Mouse (Mus musculus) midbrain, postnatal 0 days (tissue): ENCODE results near the gene Yaf2. TPM values are rescaled to one million over a fixed set of nuclear protein-coding genes. Genes with fewer than 3 reads are reported as not detected.
"Not testable (repeated sequence)": the region's sequence is repeated elsewhere in the genome, so short reads cannot be mapped to it uniquely, and the experiment has no call there.

Source experiments
- ATAC-seq: fragments of 200-750 bp; cut with Nextera tagmentation; 2 replicates; pipeline ENCODE4 v1.8.0; 2017; ENCODE audit warnings: moderate number of reproducible peaks, mild to moderate bottlenecking, moderate TSS enrichment, moderate library complexity; ENCODE audit not compliant: low FRiP score
- DNase-seq: peaks from one replicate; pipeline ENCODE4 v3.0.0-alpha.2; 2015; ENCODE audit warnings: low spot score
- H3K27ac ChIP-seq: fragments of 300-500 bp; sonication (generic); 2 replicates; pipeline ENCODE4 v1.5.1; 2014; ENCODE audit warnings: low read depth, mild to moderate bottlenecking, low read length, mixed read lengths
- H3K27me3 ChIP-seq: fragments of 300-500 bp; sonication (generic); 2 replicates; pipeline ENCODE4 v1.6.1; 2014; ENCODE audit warnings: low read length, control low read depth, mixed read lengths; ENCODE audit not compliant: insufficient read depth
- H3K36me3 ChIP-seq: fragments of 300-500 bp; sonication (generic); 2 replicates; pipeline ENCODE4 v1.6.1; 2014; ENCODE audit warnings: low read length, control low read depth, mixed read lengths; ENCODE audit not compliant: insufficient read depth
- H3K4me1 ChIP-seq: fragments of 300-500 bp; sonication (generic); 2 replicates; pipeline ENCODE4 v1.6.1; 2014; ENCODE audit warnings: mild to moderate bottlenecking, control low read depth, antibody characterized with exemption, low read length, mixed read lengths; ENCODE audit not compliant: insufficient read depth
- H3K4me2 ChIP-seq: fragments of 300-500 bp; sonication (generic); 2 replicates; pipeline ENCODE4 v1.6.1; 2014; ENCODE audit warnings: low read depth, mild to moderate bottlenecking, low read length, mixed read lengths; ENCODE audit not compliant: poor library complexity, severe bottlenecking
- H3K4me3 ChIP-seq: fragments of 300-500 bp; sonication (generic); 2 replicates; pipeline ENCODE4 v1.5.1; 2014; ENCODE audit warnings: low read depth, mild to moderate bottlenecking, low read length, moderate library complexity
- H3K9ac ChIP-seq: fragments of 300-500 bp; sonication (generic); replicated peaks from 2 replicates; pipeline ENCODE4 v1.6.1; 2014; ENCODE audit warnings: mild to moderate bottlenecking, low read length, moderate library complexity, mixed read lengths; ENCODE audit not compliant: poor library complexity, severe bottlenecking
- H3K9me3 ChIP-seq: fragments of 300-500 bp; sonication (generic); 2 replicates; pipeline ENCODE4 v1.6.1; 2016; ENCODE audit warnings: low read length, control low read depth
- CTCF ChIP-seq: IDR thresholded peaks from 2 replicates; pipeline ENCODE4 v1.5.1; 2016; ENCODE audit warnings: antibody characterized with exemption, mild to moderate bottlenecking
- WGBS: fragments of 180-500 bp; shearing (Covaris S2); extraction: QIAGEN DNeasy Blood & Tissue Kit; methylation state at CpG from one replicate; pipeline ENCODE4 v1.1.7; 2014; 5-methylcytosine and 5-hydroxymethylcytosine counted together
- polyA plus RNA-seq: library from polyadenylated mRNA; unstranded; fragments of >200 nt; fragmentation: Nextera tagmentation; extraction: Ambion mirVana; gene quantifications from 2 replicates; pipeline ENCODE4 v1.2.1, GENCODE M21; 2015
- total RNA-seq: library from RNA; depleted of rRNA; stranded (reverse); fragments of >200 nt; gene quantifications from 2 replicates; pipeline ENCODE4 v1.2.3, GENCODE M21; 2014

Yaf2 gene
- total and polyA plus RNA-seq, 2 experiments from 2014 or later, result 90.5 to 155 TPM

- H3K9me3 ChIP-seq, result no peaks in the 10 kb centered on the region
- peak overlapping the region; percentile 88 for H3K27ac ChIP-seq
- TF ChIP-seq CTCF, result peak; percentile 11; the same call in 1 of the 2 replicates
- under 1% methylated on average over 21 of the region's 110 CpGs for WGBS
- H3K27me3 ChIP-seq, result no peaks in the 10 kb centered on the region
- peak overlapping the region; percentile 92 for H3K4me3 ChIP-seq
- peak overlapping the region; percentile 92 for H3K9ac ChIP-seq
- no peaks in the 10 kb centered on the region; the same call in none of the 2 replicates for H3K36me3 ChIP-seq
- peak; percentile 56 for DNase-seq
- ATAC-seq, result peak; percentile 62
- no peaks in the 10 kb centered on the region for H3K4me1 ChIP-seq
- peak overlapping the region; percentile 83 for H3K4me2 ChIP-seq
Measured at GRCm38 (mm10) chr15:93335821-93336657, 696 bp downstream of the Yaf2 start.

GRCm38 (mm10) chr15:93331256-93331655 is 5.5 kb downstream of the Yaf2 start:
- no peak overlapping the region for H3K9ac ChIP-seq
- no peaks in the 10 kb centered on the region for H3K4me1 ChIP-seq
- H3K27me3 ChIP-seq, result no peaks in the 10 kb centered on the region
- no peak overlapping the region for H3K4me2 ChIP-seq
- H3K36me3 ChIP-seq, result peaks cover 3% of the 10 kb centered on the region
- DNase-seq (no peak), ATAC-seq (no peak)
- no peaks in the 10 kb centered on the region for H3K9me3 ChIP-seq
- H3K27ac ChIP-seq, result no peak overlapping the region
- H3K4me3 ChIP-seq, result no peak overlapping the region
- 93% methylated on average over 11 of the region's 11 CpGs for WGBS
- TF ChIP-seq CTCF, result no peak

- no peak for ATAC-seq
- Histone ChIP-seq H3K4me2 (no peak overlapping the region), H3K27me3 (no peaks in the 10 kb centered on the region), H3K9me3 (no peaks in the 10 kb centered on the region), H3K27ac (no peak overlapping the region), H3K9ac (no peak overlapping the region), H3K4me3 (no peak overlapping the region), H3K36me3 (peaks cover 3% of the 10 kb centered on the region; the same call in 1 of the 2 replicates), H3K4me1 (no peaks in the 10 kb centered on the region)
- no peak for DNase-seq
- WGBS, result 60% methylated on average over 3 of the region's 3 CpGs
- TF ChIP-seq CTCF, result no peak
Measured at GRCm38 (mm10) chr15:93327235-93327634, 9.5 kb downstream of the Yaf2 start.

DNA sequence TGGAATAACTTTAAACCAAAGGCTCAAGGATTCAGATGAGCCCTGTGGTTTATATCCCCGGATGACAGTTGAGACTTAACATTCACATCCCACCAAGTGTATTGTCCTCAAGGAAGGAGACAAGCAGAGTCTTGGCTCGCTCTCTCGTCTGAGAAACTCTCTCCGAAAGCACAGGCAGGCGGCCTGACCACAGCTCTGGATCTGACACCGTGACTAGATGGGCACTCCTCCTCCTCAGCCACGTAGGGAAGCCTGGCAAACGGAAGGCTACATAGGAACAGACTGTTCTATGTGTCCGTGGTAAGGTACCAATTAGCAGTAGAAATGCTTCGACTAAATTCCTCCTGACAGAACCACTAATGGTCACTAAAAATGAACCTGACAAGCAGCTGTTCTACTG is 10.1 kb downstream of the Yaf2 start:
- Histone ChIP-seq H3K9ac (no peak overlapping the region), H3K36me3 (peaks cover 3% of the 10 kb centered on the region; the same call in 1 of the 2 replicates), H3K4me2 (no peak overlapping the region), H3K9me3 (no peaks in the 10 kb centered on the region), H3K4me3 (no peak overlapping the region), H3K4me1 (no peaks in the 10 kb centered on the region), H3K27me3 (no peaks in the 10 kb centered on the region), H3K27ac (no peak overlapping the region)
- 71% methylated on average over 10 of the region's 10 CpGs for WGBS
- no peak for DNase-seq
- ATAC-seq, result no peak
- no peak for TF ChIP-seq CTCF

GRCm38 (mm10) chr15:93325360-93325759 is 11.4 kb downstream of the Yaf2 start:
- H3K4me2 ChIP-seq, result no peak overlapping the region
- DNase-seq (no peak), ATAC-seq (no peak)

DNA sequence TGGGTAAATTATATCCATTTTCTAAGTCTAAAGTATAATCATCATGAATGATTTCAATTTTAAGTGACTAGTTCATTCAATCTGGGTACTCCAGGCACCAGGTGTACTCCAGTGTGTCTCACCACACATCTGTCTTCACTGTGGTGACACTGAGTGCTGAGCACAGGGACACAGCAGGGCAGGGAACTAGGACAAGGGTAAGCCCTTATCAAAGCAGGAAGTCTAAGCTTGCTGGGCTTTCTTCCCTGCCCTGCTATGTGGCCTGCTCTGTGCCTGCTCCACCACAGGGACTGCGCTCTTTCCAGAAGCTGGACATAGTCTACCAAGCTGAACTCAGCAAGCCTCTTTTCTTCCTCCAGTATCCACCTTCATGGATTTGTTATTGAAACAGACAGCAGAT is 18.0 kb downstream of the Yaf2 start:
- 92% methylated on average over 1 of the region's 1 CpGs for WGBS
- no peaks in the 10 kb centered on the region for H3K27me3 ChIP-seq
- H3K4me1 ChIP-seq, result no peaks in the 10 kb centered on the region; the same call in none of the 2 replicates
- H3K36me3 ChIP-seq, result peaks cover 2% of the 10 kb centered on the region; the same call in 1 of the 2 replicates
- no peak overlapping the region for H3K4me2 ChIP-seq
- no peak for DNase-seq
- H3K4me3 ChIP-seq, result no peak overlapping the region
- H3K27ac ChIP-seq, result no peak overlapping the region
- ATAC-seq, result no peak
- H3K9ac ChIP-seq, result no peak overlapping the region
- H3K9me3 ChIP-seq, result no peaks in the 10 kb centered on the region
- no peak for TF ChIP-seq CTCF

More at GRCm38 (mm10) chr15:93325360-93325759, 11.4 kb downstream of the Yaf2 start:
- no peaks in the 10 kb centered on the region; the same call in 1 of the 2 replicates for H3K4me1 ChIP-seq
- 0 out of 2 replicates have a peak, but pooled peaks cover 3% of the 10 kb centered on the region for H3K36me3 ChIP-seq
- no peak overlapping the region for H3K4me3 ChIP-seq
- no peak overlapping the region for H3K27ac ChIP-seq
- H3K27me3 ChIP-seq, result no peaks in the 10 kb centered on the region
- H3K9me3 ChIP-seq, result no peaks in the 10 kb centered on the region
- no peak for TF ChIP-seq CTCF
- no peak overlapping the region for H3K9ac ChIP-seq
- WGBS, result 68% methylated on average over 5 of the region's 5 CpGs

- not testable (repeated sequence) for H3K9me3 ChIP-seq, H3K4me3 ChIP-seq, H3K4me2 ChIP-seq, H3K4me1 ChIP-seq, DNase-seq, ATAC-seq, H3K36me3 ChIP-seq, H3K27ac ChIP-seq, H3K27me3 ChIP-seq, H3K9ac ChIP-seq
- 97% methylated on average over 4 of the region's 4 CpGs for WGBS
Measured at GRCm38 (mm10) chr15:93310304-93310703, 26.4 kb downstream of the Yaf2 start.
